Mouse (Mus musculus) midbrain, embryonic 16.5 days (tissue): Measurements from ENCODE around the gene Slc35b3. TPM values are rescaled to one million over a fixed set of nuclear protein-coding genes. Genes with fewer than 3 reads are reported as not detected.

Source experiments
- ATAC-seq: fragments of 200-750 bp; cut with Nextera tagmentation; 2 replicates; pipeline ENCODE4 v1.8.0; 2017; ENCODE audit warnings: moderate TSS enrichment
- H3K27ac ChIP-seq: fragments of 300-500 bp; sonication (generic); 2 replicates; pipeline ENCODE4 v1.5.1; 2014; ENCODE audit warnings: mild to moderate bottlenecking, low read length, mixed read lengths
- H3K27me3 ChIP-seq: fragments of 300-500 bp; sonication (generic); 2 replicates; pipeline ENCODE4 v1.6.1; 2014; ENCODE audit warnings: low read depth, low read length, mixed read lengths; ENCODE audit not compliant: control insufficient read depth, insufficient read depth
- H3K36me3 ChIP-seq: fragments of 300-500 bp; sonication (generic); 2 replicates; pipeline ENCODE4 v1.6.1; 2014; ENCODE audit warnings: mild to moderate bottlenecking, low read length, moderate library complexity, mixed read lengths; ENCODE audit not compliant: control insufficient read depth, insufficient read depth
- H3K4me1 ChIP-seq: fragments of 300-500 bp; sonication (generic); 2 replicates; pipeline ENCODE4 v1.6.1; 2014; ENCODE audit warnings: mild to moderate bottlenecking, low read length, mixed read lengths; ENCODE audit not compliant: control insufficient read depth, insufficient read depth
- H3K4me2 ChIP-seq: fragments of 300-500 bp; sonication (generic); 2 replicates; pipeline ENCODE4 v1.6.1; 2014; ENCODE audit warnings: mild to moderate bottlenecking, low read length, mixed read lengths
- H3K4me3 ChIP-seq: fragments of 300-500 bp; sonication (generic); 2 replicates; pipeline ENCODE4 v1.5.1; 2014; ENCODE audit warnings: low read depth, mild to moderate bottlenecking, low read length, moderate library complexity, mixed read lengths
- H3K9ac ChIP-seq: fragments of 300-500 bp; sonication (generic); 2 replicates; pipeline ENCODE4 v1.6.1; 2014; ENCODE audit warnings: low read depth, low read length, mixed read lengths
- H3K9me3 ChIP-seq: fragments of 300-500 bp; sonication (generic); replicated peaks from 2 replicates; pipeline ENCODE4 v1.6.1; 2014; ENCODE audit warnings: mild to moderate bottlenecking, low read length, mixed read lengths; ENCODE audit not compliant: control insufficient read depth, poor library complexity, severe bottlenecking
- WGBS: fragments of 180-500 bp; shearing (Covaris S2); extraction: QIAGEN DNeasy Blood & Tissue Kit; methylation state at CpG from one replicate; pipeline ENCODE4 v1.1.7; 2014; 5-methylcytosine and 5-hydroxymethylcytosine counted together
- polyA plus RNA-seq: library from polyadenylated mRNA; unstranded; fragments of >200 nt; fragmentation: Nextera tagmentation; extraction: Ambion mirVana; gene quantifications from 2 replicates; pipeline ENCODE4 v1.2.1, GENCODE M21; 2015

Slc35b3 gene
- polyA plus RNA-seq, 1 experiment from 2014 or later = 31.0 TPM

DNA sequence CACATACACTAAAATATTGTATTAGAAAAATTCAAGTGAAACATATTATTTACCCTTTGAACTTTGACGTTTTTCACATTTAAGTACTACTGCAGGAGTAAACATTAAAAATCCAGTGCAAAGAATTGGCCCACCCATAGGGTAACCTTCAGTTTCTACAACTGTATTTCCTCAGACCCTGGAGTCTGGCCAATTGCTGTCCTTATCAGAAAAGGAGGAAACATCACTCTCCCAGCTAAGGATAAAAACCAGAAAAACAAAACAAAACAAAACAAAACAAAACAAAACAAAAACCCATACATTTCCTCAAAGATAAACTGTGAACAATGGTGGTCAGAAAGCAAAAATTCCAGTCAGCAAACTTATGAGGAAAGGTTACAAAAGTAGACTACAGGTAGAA lies 14.9 kb downstream of the Slc35b3 start:
- H3K27ac ChIP-seq = no peak overlapping the region
- WGBS = 98% methylated on average over 1 of the region's 1 CpGs
- no peak overlapping the region for H3K4me3 ChIP-seq
- ATAC-seq = no peak
- no peaks in the 10 kb centered on the region for H3K4me1 ChIP-seq
- peaks cover 12% of the 10 kb centered on the region for H3K36me3 ChIP-seq
- H3K4me2 ChIP-seq = no peak overlapping the region
- H3K27me3 ChIP-seq = no peaks in the 10 kb centered on the region
- no peaks in the 10 kb centered on the region for H3K9me3 ChIP-seq
- no peak overlapping the region for H3K9ac ChIP-seq

DNA sequence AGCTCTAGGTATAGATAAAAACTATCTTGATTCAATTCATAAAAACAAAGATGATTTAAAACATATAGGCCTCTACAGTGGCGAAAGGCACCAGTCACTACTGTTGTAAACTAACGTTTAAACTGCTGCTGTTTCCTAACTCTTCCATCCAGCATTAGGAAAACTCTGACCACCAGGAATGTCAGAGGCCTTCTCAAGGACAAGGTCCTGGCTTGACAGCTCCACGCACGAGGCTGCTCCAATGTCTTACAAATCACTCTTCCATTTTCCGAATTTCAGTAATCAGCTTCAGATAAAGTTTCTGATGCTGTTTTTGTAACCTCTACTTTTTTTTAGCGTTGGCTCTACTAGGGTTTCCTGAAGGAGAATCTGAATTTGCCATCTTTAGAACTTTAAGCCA lies 15.7 kb downstream of the Slc35b3 start:
- 94% methylated on average over 6 of the region's 6 CpGs for WGBS
- Histone ChIP-seq H3K4me1 (no peaks in the 10 kb centered on the region), H3K36me3 (peaks cover 6% of the 10 kb centered on the region; the same call in 1 of the 2 replicates), H3K4me3 (no peak overlapping the region), H3K4me2 (no peak overlapping the region), H3K27ac (no peak overlapping the region), H3K27me3 (no peaks in the 10 kb centered on the region), H3K9ac (no peak overlapping the region), H3K9me3 (no peaks in the 10 kb centered on the region)
- no peak for ATAC-seq

DNA sequence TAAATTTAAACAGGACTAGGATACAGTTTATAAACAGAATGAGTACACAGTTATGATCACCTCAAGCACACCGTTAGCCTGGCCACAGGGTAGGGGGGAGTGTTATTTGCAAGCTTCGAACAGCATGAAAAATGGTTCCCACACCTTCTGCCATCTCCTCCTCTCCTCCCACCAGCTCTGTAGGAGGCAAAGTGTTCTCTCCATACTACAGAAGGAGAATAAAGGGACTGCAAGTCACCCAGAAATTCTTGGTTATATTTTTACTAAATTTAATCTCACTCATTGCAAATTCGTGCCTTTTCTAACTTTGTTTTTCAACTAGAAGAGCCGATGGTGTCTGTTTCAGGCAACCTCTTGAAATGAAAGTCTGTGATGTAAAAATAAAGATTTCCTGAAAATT lies 18.9 kb downstream of the Slc35b3 start:
- no peak for ATAC-seq
- no peak overlapping the region for H3K27ac ChIP-seq
- 92% methylated on average over 4 of the region's 4 CpGs for WGBS
- H3K4me1 ChIP-seq = no peaks in the 10 kb centered on the region
- peaks cover 11% of the 10 kb centered on the region for H3K36me3 ChIP-seq
- no peak overlapping the region for H3K4me2 ChIP-seq
- H3K27me3 ChIP-seq = no peaks in the 10 kb centered on the region
- H3K9ac ChIP-seq = no peak overlapping the region
- H3K9me3 ChIP-seq = no peaks in the 10 kb centered on the region
- no peak overlapping the region for H3K4me3 ChIP-seq

GRCm38 (mm10) chr13:38941280-38941679 lies 19.4 kb downstream of the Slc35b3 start:
- no peak overlapping the region for H3K4me3 ChIP-seq
- no peaks in the 10 kb centered on the region for H3K9me3 ChIP-seq
- H3K9ac ChIP-seq = no peak overlapping the region
- 92% methylated on average over 19 of the region's 19 CpGs for WGBS
- H3K27ac ChIP-seq = no peak overlapping the region
- no peak overlapping the region for H3K4me2 ChIP-seq
- ATAC-seq = no peak
- H3K36me3 ChIP-seq = peaks cover 11% of the 10 kb centered on the region
- no peaks in the 10 kb centered on the region for H3K4me1 ChIP-seq
- H3K27me3 ChIP-seq = no peaks in the 10 kb centered on the region

- WGBS = 97% methylated on average over 2 of the region's 2 CpGs
Measured at GRCm38 (mm10) chr13:38938433-38938832, 22.2 kb downstream of the Slc35b3 start.

DNA sequence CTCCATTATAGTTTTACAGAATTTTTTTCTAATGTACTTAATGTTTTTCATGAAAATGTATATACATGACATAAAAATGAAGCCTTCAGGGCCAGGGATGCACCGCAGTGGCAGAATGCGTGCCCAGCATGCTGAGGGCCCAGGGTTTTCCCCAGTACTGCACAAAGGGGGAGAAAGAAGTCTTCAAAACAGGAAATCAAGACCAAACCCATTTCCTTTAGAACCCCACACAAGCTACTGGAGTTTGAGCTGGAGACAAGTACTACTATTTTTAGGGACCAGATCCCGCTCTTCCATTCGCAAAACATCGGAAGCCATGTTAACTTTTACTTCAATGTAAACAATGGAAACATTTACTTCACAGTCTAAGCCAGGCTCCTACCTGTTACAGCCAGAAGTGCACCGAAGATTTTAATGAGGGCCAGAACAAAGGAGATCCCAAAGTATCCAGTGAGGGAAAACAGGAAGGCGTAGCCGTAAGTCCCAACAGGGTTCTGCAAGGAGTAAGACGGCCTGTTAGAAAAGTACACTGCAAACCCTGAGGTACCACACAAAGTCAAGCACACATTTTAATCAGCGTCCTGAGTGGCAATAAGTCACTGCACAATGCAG lies 23.7 kb downstream of the Slc35b3 start:
- Histone ChIP-seq H3K27ac (no peak overlapping the region), H3K9me3 (no peaks in the 10 kb centered on the region), H3K4me1 (no peaks in the 10 kb centered on the region), H3K9ac (no peak overlapping the region), H3K4me3 (no peak overlapping the region), H3K4me2 (no peak overlapping the region), H3K27me3 (no peaks in the 10 kb centered on the region), H3K36me3 (peaks cover 18% of the 10 kb centered on the region)
- 89% methylated on average over 10 of the region's 10 CpGs for WGBS
- no peak for ATAC-seq

More at GRCm38 (mm10) chr13:38938433-38938832, 22.2 kb downstream of the Slc35b3 start:
- Histone ChIP-seq H3K4me3 (no peak overlapping the region), H3K9ac (no peak overlapping the region), H3K36me3 (peaks cover 14% of the 10 kb centered on the region), H3K4me2 (no peak overlapping the region), H3K27me3 (no peaks in the 10 kb centered on the region), H3K4me1 (no peaks in the 10 kb centered on the region), H3K9me3 (no peaks in the 10 kb centered on the region), H3K27ac (no peak overlapping the region)
- no peak for ATAC-seq

DNA sequence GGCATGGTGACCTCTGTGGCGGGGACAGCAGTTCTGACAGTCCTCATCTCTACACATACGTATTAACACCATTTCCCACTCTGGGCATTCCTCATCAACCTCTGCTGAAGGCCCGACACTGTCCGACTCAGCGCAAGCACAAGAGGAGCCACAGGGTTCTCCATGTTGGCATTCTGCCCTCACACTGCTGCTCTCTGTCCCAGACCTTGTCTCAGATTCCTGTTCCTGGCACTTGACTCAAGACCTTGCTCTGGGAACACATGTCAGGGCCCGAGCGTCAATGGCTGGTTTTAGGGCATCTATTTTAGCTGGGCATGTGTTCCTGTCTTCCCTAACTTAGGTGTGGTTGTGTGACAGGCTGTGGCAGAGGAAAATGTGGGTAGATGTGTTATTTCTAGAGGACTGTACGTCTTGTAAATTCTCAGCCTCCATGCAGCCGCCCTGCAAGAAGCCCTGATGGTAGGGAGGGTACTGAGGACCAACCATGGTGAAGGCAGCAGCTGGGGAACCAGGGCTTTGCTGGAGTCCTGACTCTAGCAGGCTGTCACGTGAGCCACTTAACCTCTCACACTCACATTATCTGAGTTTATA lies 24.7 kb downstream of the Slc35b3 start:
- Histone ChIP-seq H3K9me3 (no peaks in the 10 kb centered on the region), H3K4me2 (no peak overlapping the region), H3K4me3 (no peak overlapping the region), H3K27me3 (no peaks in the 10 kb centered on the region), H3K4me1 (no peaks in the 10 kb centered on the region), H3K27ac (no peak overlapping the region), H3K9ac (no peak overlapping the region), H3K36me3 (peaks cover 20% of the 10 kb centered on the region)
- ATAC-seq = no peak
- WGBS = 95% methylated on average over 10 of the region's 10 CpGs

GRCm38 (mm10) chr13:38929843-38930578 lies 30.7 kb downstream of the Slc35b3 start:
- no peaks in the 10 kb centered on the region for H3K27me3 ChIP-seq
- 96% methylated on average over 15 of the region's 15 CpGs for WGBS
- H3K9ac ChIP-seq = no peak overlapping the region
- H3K4me2 ChIP-seq = no peak overlapping the region
- no peak for ATAC-seq
- H3K36me3 ChIP-seq = peaks cover 15% of the 10 kb centered on the region
- no peaks in the 10 kb centered on the region for H3K9me3 ChIP-seq
- H3K4me1 ChIP-seq = no peaks in the 10 kb centered on the region
- H3K4me3 ChIP-seq = no peak overlapping the region
- H3K27ac ChIP-seq = no peak overlapping the region

DNA sequence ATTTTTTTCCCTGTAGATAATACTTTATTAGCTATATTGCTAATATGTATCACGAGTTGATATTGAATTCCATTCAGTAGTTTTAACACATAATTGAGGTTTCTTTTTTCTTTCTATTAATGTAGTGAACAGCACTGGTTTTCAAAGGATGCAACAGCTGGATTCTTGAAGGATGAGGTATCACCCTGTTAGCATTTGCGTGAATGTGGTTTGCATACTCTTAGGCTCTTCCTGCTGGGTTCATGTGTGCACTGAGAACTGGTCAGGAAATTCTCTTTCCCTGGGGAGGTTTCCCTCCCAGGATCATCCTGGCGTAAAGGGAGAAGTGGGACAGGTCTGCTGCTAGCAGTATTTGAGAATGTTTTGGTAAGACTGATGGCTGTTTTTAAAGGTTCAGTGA lies 38.0 kb downstream of the Slc35b3 start:
- 74% methylated on average over 3 of the region's 3 CpGs for WGBS
- ATAC-seq = no peak

More for the DNA sequence above, 38.0 kb downstream of the Slc35b3 start:
- Histone ChIP-seq H3K9ac (no peak overlapping the region), H3K27me3 (no peaks in the 10 kb centered on the region), H3K27ac (no peak overlapping the region), H3K4me3 (no peak overlapping the region), H3K4me1 (peaks cover 2% of the 10 kb centered on the region; the same call in 1 of the 2 replicates), H3K9me3 (no peaks in the 10 kb centered on the region), H3K36me3 (no peaks in the 10 kb centered on the region), H3K4me2 (no peak overlapping the region)
